ENCODE assay signal across 8 mouse cellular contexts in the genomic region with DNA sequence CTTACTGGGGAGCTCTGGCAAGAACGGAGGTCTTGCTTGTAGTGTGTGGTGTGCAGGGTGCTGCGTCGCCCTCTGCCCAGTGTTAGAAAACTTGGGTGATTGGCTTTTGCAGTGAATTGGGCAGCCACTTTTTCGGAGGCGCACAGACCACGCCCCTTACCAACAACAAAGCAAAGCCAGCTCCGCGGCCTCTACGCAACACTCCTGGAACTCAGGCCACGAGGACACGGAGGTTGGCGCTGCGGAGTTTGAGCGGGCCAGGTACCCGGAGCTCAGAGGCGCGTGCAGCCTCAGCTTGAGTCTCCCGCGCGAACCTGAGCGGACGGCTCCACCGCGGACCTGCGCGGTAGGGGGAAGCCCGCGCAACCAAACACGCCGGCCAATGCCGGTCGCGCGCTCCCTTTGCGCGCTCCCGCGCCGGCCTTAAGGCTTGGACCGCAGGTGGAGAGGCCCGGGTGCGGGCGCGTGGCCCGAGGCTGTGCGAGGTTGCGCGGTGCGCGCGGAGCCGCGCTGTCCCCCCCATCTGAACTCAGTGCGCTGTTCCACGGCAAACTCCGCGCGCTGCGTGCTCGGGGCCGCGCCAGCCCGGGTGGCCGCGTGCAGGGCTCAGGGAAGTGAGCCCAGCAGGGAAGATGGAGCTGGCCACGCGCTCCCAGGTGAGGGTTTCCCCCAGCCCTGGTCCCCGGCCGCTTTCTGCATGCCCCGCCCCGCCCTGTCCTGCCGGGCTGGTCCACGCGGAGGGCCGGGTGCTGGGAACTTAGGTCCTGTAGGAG. TPM values are rescaled to one million over a fixed set of nuclear protein-coding genes. Genes with fewer than 3 reads are reported as not detected.
DNase-seq lines count a peak whose midpoint lies in the region; ATAC-seq and TF ChIP-seq lines count a peak whose summit lies in the region.

No protein-coding gene starts in this region.

- peak overlapping the region; percentile 69 for H3K4me3 ChIP-seq in liver, postnatal 0 days (ENCODE audit: low read depth, low read length)
- H3K4me3 ChIP-seq in neural tube, embryonic 12.5 days: peak overlapping the region; percentile 72

- under 1% methylated on average over 58 of the region's 75 CpGs for WGBS in liver, postnatal 0 days (ENCODE audit: insufficient replicate concordance)
- under 1% methylated on average over 75 of the region's 75 CpGs for WGBS in neural tube, embryonic 12.5 days

- no peaks in the 10 kb centered on the region for H3K36me3 ChIP-seq in liver, postnatal 0 days (replicated peaks; ENCODE audit: insufficient read depth, low read length)
- H3K36me3 ChIP-seq in neural tube, embryonic 12.5 days: no peaks in the 10 kb centered on the region

- TF ChIP-seq EP300 in liver, postnatal 0 days (IDR thresholded peaks at IDR 0.05; ENCODE audit: low read depth): no peak

- H3K9ac ChIP-seq in liver, postnatal 0 days (replicated peaks): peak overlapping the region; percentile 72
- peak overlapping the region; percentile 74 for H3K9ac ChIP-seq in neural tube, embryonic 12.5 days

- H3K27ac ChIP-seq in liver, postnatal 0 days (ENCODE audit: low read depth): no peak overlapping the region
- H3K27ac ChIP-seq in neural tube, embryonic 12.5 days: no peak overlapping the region

- no peaks in the 10 kb centered on the region for H3K9me3 ChIP-seq in liver, postnatal 0 days (ENCODE audit: low read length)
- H3K9me3 ChIP-seq in neural tube, embryonic 12.5 days: no peaks in the 10 kb centered on the region

- DNase-seq in CD8-positive naive resting alpha-beta T cell, adult 2 months (ENCODE audit: low read depth in 2 of 2, low spot score in 2 of 2): peak; percentile 33 to 61
- peak; percentile 16 for DNase-seq in brain, embryonic 18.5 days (ENCODE audit: low read depth, low spot score)
- peak; percentile 63 to 70 for DNase-seq in heart, postnatal 10 days
- peak; percentile 76 to 85 for DNase-seq in kidney, postnatal 4 days
- peak; percentile 72 for DNase-seq in liver, postnatal 0 days
- peak; percentile 5 for DNase-seq in telencephalon, adult 2 months (ENCODE audit: low read depth, low spot score)

- peaks cover 4% of the 10 kb centered on the region; the same call in 1 of the 2 replicates for H3K4me1 ChIP-seq in liver, postnatal 0 days (ENCODE audit: insufficient read depth)
- H3K4me1 ChIP-seq in neural tube, embryonic 12.5 days: peaks cover 4% of the 10 kb centered on the region; the same call in 1 of the 2 replicates

- ATAC-seq in erythroblast, adult 5-6 weeks (replicated peaks; ENCODE audit: low FRiP score, poor library complexity, severe bottlenecking): peak; percentile 77
- ATAC-seq in liver, postnatal 0 days: peak; percentile 92
- ATAC-seq in neural tube, embryonic 12.5 days (ENCODE audit: low FRiP score, low read depth): peak; percentile 93

- no peak for TF ChIP-seq CTCF in liver, postnatal 0 days (IDR thresholded peaks at IDR 0.05; ENCODE audit: low read depth)

- intact Hi-C loops in heart, postnatal 10 days (cut with DNase I): loop anchor here (10.0 kb wide), 1 partner anchor 451 kb away; no protein-coding TSS in a partner anchor

- no peaks in the 10 kb centered on the region for H3K27me3 ChIP-seq in liver, postnatal 0 days (ENCODE audit: insufficient read depth, low read length)
- peaks cover 7% of the 10 kb centered on the region; the same call in 1 of the 2 replicates for H3K27me3 ChIP-seq in neural tube, embryonic 12.5 days (replicated peaks)

- H3K4me2 ChIP-seq in liver, postnatal 0 days (ENCODE audit: low read depth, low read length): peak overlapping the region; percentile 93
- H3K4me2 ChIP-seq in neural tube, embryonic 12.5 days (replicated peaks): peak overlapping the region; percentile 99

RNA-seq across cellular contexts. Expression of gene Cdca7l, which starts 39.4 kb away (rescaled TPM):
- 8.4 and 13.4 TPM in 2 replicates for total RNA-seq in erythroblast, adult 5-6 weeks (2015; ENCODE audit: low replicate concordance)
- total RNA-seq in erythroblast, adult 5-6 weeks (2017; ENCODE audit: low replicate concordance): 19.7 and 38.7 TPM in 2 replicates
- total RNA-seq in heart, postnatal 10 days (2021): 1 to 10 TPM; 2.1 to 2.2 TPM
- polyA plus RNA-seq in liver, postnatal 0 days (2015; fragmentation: Nextera tagmentation; extraction: Ambion mirVana): 7.5 and 7.8 TPM in 2 replicates
- polyA plus RNA-seq in neural tube, embryonic 12.5 days (2016; fragmentation: Nextera tagmentation; extraction: Ambion mirVana): 9.3 and 12.9 TPM in 2 replicates

Comparison
In these comparisons a context has a peak if more than half of its experiments do, and no peak if none do; other contexts are left out.
1. DNase-seq: peak in every context shown above with its lines; median percentile 80 in kidney, postnatal 4 days; 72 in liver, postnatal 0 days; 66 in heart, postnatal 10 days; 47 in CD8-positive naive resting alpha-beta T cell, adult 2 months; 16 in brain, embryonic 18.5 days; 5 in telencephalon, adult 2 months.